Mouse (Mus musculus): Measurements from ENCODE around the gene Mgst2.

- no peak for TF ChIP-seq POLR2A (IDR thresholded peaks at IDR 0.05; ENCODE audit: control insufficient read depth in 1 of 2, insufficient read depth in 1 of 2, low read depth in 1 of 2, low read length in 2 of 2, poor library complexity in 1 of 2)
- no peak for TF ChIP-seq CTCF (IDR thresholded peaks at IDR 0.05 in 2 of 3, conservative IDR thresholded peaks at IDR 0.05 in 1 of 3; ENCODE audit: control insufficient read depth in 1 of 3, insufficient read depth in 1 of 3, low read depth in 2 of 3, low read length in 3 of 3, poor library complexity in 1 of 3, severe bottlenecking in 1 of 3)
- no peak for TF ChIP-seq MAFK (IDR thresholded peaks at IDR 0.05; ENCODE audit: borderline replicate concordance, low read depth, low read length)
Measured at GRCm38 (mm10) chr3:51717455-51717854, 57.3 kb downstream of the Mgst2 start.
